Mouse (Mus musculus) olfactory bulb, adult 2 months (tissue): ENCODE measurements around the gene Rbm4b.

Experiments
- CTCF ChIP-seq: fragments of 200-500 bp; IDR thresholded peaks from 2 replicates; pipeline ENCODE4 v1.5.1; 2012; ENCODE audit warnings: low read depth, mild to moderate bottlenecking, low read length, moderate library complexity; ENCODE audit not compliant: insufficient read depth
- POLR2A ChIP-seq: fragments of 200-500 bp; IDR thresholded peaks from 2 replicates; pipeline ENCODE4 v1.6.1; 2012; ENCODE audit warnings: mild to moderate bottlenecking, low read depth, low read length, moderate library complexity; ENCODE audit not compliant: insufficient read depth

DNA sequence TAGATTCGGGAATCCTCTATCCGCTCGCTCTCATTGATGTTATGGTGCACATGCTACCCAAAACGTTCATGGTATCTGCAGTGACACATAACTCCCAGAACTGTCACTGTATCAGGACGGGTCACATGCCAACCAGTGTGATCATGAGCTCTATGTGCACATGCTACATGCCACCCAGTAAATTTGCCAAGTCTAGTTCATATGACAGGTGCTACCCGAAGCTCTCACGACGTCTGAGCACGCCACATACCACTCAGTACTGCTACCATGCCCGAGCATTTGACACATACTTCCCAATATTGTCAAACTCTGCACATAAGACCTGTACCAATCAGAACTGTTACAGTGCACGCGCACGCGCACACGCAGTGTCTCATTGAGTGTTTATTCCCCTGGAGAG is 36.2 kb upstream of the Rbm4b start:
- TF ChIP-seq CTCF = no peak
- TF ChIP-seq POLR2A = no peak
